Mouse (Mus musculus): Measurements from ENCODE around the gene Sart1. TPM values are rescaled to one million over a fixed set of nuclear protein-coding genes. Genes with fewer than 3 reads are reported as not detected.

Sart1 gene
- total RNA-seq (2012; rRNA removed) (78.3 and 85.8 TPM in 2 replicates), total RNA-seq (2014; rRNA removed) (46.7 and 47.7 TPM in 2 replicates), polyA plus RNA-seq (2012; ENCODE audit: insufficient read length, low read depth) (104 and 132 TPM in 2 replicates)

DNA sequence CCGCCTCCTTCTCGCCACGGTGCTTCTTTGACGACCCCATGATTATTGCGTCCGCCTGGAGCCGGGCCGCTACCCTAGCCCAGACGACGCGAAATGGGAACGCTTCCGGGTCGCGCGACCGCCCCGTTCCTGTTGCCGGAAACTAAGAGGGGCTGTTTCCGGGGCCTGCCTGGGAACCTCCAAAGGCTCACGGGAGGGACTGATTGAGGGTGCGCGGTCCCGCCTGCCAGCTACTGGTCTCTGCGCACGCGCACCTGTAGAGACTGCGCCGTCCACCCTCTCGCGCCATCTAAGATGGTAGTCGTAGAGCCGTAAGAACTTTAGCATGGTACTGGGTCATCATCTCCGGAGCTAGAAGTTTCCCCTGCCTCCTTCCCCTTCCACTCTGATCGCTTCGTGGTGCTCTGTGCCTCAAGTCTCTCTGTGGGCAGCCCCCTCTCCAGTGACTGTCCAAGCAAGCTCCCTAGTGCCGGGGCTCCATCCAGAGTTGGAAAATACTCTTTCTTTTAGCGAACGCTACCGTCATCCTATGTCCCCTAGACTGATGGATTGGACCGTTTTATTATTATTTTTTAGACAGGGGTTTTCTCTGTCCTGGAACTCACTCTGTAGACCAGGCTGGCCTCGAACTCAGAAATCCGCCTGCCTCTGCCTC is at the start of gene Sart1:
Gene Sart1 (minus strand): TSS at position 116 of the 655 bp plus-strand sequence.
- peak; percentile 97 for DNase-seq (ENCODE audit: extremely low read depth)
- Histone ChIP-seq H3K9ac (ENCODE audit: insufficient read depth, low read depth) (peak within 1 kb of the TSS; percentile 96), H3K4me3 (replicated peaks in 1 of 3; ENCODE audit: low read depth in 2 of 3, low read length in 2 of 3, poor library complexity in 1 of 3) (peak within 1 kb of the TSS; percentile 91 to 94 (median 92)), H3K4me2 (ENCODE audit: insufficient read depth, low read depth, poor library complexity, severe bottlenecking) (peak within 1 kb of the TSS; percentile 80), H3K4me1 (ENCODE audit: control insufficient read depth in 1 of 2, insufficient read depth in 2 of 2) (peaks cover 5 to 39% of the 10 kb centered on the region in 2 experiments), H3K27ac (ENCODE audit: insufficient read depth, low read depth) (peak within 1 kb of the TSS; percentile 78), H3K79me2 (replicated peaks; ENCODE audit: control insufficient read depth, extremely low read depth, insufficient read depth, poor library complexity, severe bottlenecking) (peaks cover 28% of the 10 kb centered on the region), H3K27me3 (replicated peaks) (no peaks in the 10 kb centered on the region), H3K36me3 (replicated peaks in 1 of 2; ENCODE audit: control insufficient read depth in 1 of 2, insufficient read depth in 1 of 2, low read length in 1 of 2) (peaks cover 20 to 40% of the 10 kb centered on the region in 2 experiments), H3K9me3 (replicated peaks; ENCODE audit: low read length) (no peaks in the 10 kb centered on the region)
- TF ChIP-seq USF2 (conservative IDR thresholded peaks at IDR 0.05; ENCODE audit: low read depth, low read length) (no peak), CHD2 (IDR thresholded peaks at IDR 0.05; ENCODE audit: low read length) (peak; percentile 36; the same call in 1 of the 2 replicates), SMC3 (IDR thresholded peaks at IDR 0.05; ENCODE audit: low read depth, low read length) (no peak), GABPA (IDR thresholded peaks at IDR 0.05; ENCODE audit: insufficient replicate concordance, low read depth, low read length) (no peak; the same call in 1 of the 2 replicates), ZMIZ1 (IDR thresholded peaks at IDR 0.05; ENCODE audit: low read depth, low read length) (peak; percentile 83), POLR2AphosphoS2 (IDR thresholded peaks at IDR 0.05; ENCODE audit: low read depth, low read length) (peak; percentile 84; the same call in 1 of the 2 replicates), USF1 (IDR thresholded peaks at IDR 0.05; ENCODE audit: low read depth, low read length) (no peak), E2F4 (IDR thresholded peaks at IDR 0.05; ENCODE audit: insufficient replicate concordance, low read depth, low read length) (no peak), RAD21 (IDR thresholded peaks at IDR 0.05; ENCODE audit: low read depth, low read length) (no peak), KAT2A (IDR thresholded peaks at IDR 0.05; ENCODE audit: insufficient replicate concordance, low read length) (peak; percentile 90), JUN (IDR thresholded peaks at IDR 0.05; ENCODE audit: insufficient read depth, low read depth, low read length) (no peak), JUND (conservative IDR thresholded peaks at IDR 0.05; ENCODE audit: low read depth, low read length) (no peak), RCOR1 (conservative IDR thresholded peaks at IDR 0.05; ENCODE audit: low read depth, low read length) (no peak), TCF12 (IDR thresholded peaks at IDR 0.05; ENCODE audit: low read depth, low read length) (peak; percentile 96), IRF4 (IDR thresholded peaks at IDR 0.05; ENCODE audit: low read depth, low read length) (no peak; the same call in 1 of the 2 replicates), MAFK (IDR thresholded peaks at IDR 0.05; ENCODE audit: insufficient replicate concordance, low read length) (no peak), BHLHE40 (IDR thresholded peaks at IDR 0.05; ENCODE audit: low read depth, low read length) (peak; percentile 39; the same call in 1 of the 2 replicates), EP300 (IDR thresholded peaks at IDR 0.05; ENCODE audit: low read length) (no peak), CTCF (conservative IDR thresholded peaks at IDR 0.05 in 1 of 2, IDR thresholded peaks at IDR 0.05 in 1 of 2; ENCODE audit: low read depth in 2 of 2, low read length in 2 of 2) (no peak), MXI1 (IDR thresholded peaks at IDR 0.05; ENCODE audit: low read depth, low read length) (peak; percentile 64; the same call in 1 of the 2 replicates), HCFC1 (IDR thresholded peaks at IDR 0.05; ENCODE audit: low read depth, low read length) (peak; percentile 93), TBP (conservative IDR thresholded peaks at IDR 0.05; ENCODE audit: low read depth, low read length) (peak; percentile 90), SIN3A (IDR thresholded peaks at IDR 0.05; ENCODE audit: low read length) (peak; percentile 93), UBTF (IDR thresholded peaks at IDR 0.05; ENCODE audit: low read depth, low read length) (no peak), NELFE (IDR thresholded peaks at IDR 0.05; ENCODE audit: low read depth, low read length) (peak; percentile 90), MAX (IDR thresholded peaks at IDR 0.05; ENCODE audit: low read length) (no peak; the same call in 1 of the 2 replicates), PAX5 (IDR thresholded peaks at IDR 0.05; ENCODE audit: low read length) (no peak), MEF2A (IDR thresholded peaks at IDR 0.05; ENCODE audit: borderline replicate concordance, low read depth, low read length) (0 out of 2 replicates have a peak, but pooled peaks have one; percentile 46), MYC (IDR thresholded peaks at IDR 0.05; ENCODE audit: low read depth, low read length) (0 out of 2 replicates have a peak, but pooled peaks have one; percentile 42), MAZ (IDR thresholded peaks at IDR 0.05; ENCODE audit: low read depth, low read length) (peak; percentile 49; the same call in 1 of the 2 replicates), POLR2A (IDR thresholded peaks at IDR 0.05; ENCODE audit: low read depth, low read length) (peak; percentile 94), NRF1 (IDR thresholded peaks at IDR 0.05; ENCODE audit: low read depth, low read length) (peak; percentile 97), ZC3H11A (IDR thresholded peaks at IDR 0.05; ENCODE audit: low read depth, low read length) (no peak), CHD1 (IDR thresholded peaks at IDR 0.05; ENCODE audit: low read depth, low read length) (no peak; the same call in 1 of the 2 replicates), ZNF384 (IDR thresholded peaks at IDR 0.05; ENCODE audit: low read depth, low read length) (no peak), ELF1 (IDR thresholded peaks at IDR 0.05; ENCODE audit: low read depth, low read length) (peak; percentile 98), ETS1 (conservative IDR thresholded peaks at IDR 0.05; ENCODE audit: low read depth, low read length) (no peak), ZKSCAN1 (IDR thresholded peaks at IDR 0.05; ENCODE audit: borderline replicate concordance, low read depth, low read length) (no peak)
- dilution Hi-C loops (cut with MboI; ENCODE audit: extremely low pct_ligation_motif_present, extremely low pct_unique_long_range_greater_than_20kb, low sequenced_read_pairs) (no loop called here), in situ Hi-C loops (cut with MboI; ENCODE audit: low pct_ligation_motif_present, low pct_unique_long_range_greater_than_20kb, low sequenced_read_pairs) (no loop called here)
